Mouse (Mus musculus) urinary bladder, adult 2 months (tissue): ENCODE measurements around the gene Tnfsf15. TPM values are rescaled to one million over a fixed set of nuclear protein-coding genes. Genes with fewer than 3 reads are reported as not detected.

Experiments used
- DNase-seq: peaks from one replicate; pipeline ENCODE4 v3.0.0; 2022; ENCODE audit warnings: low spot score
- polyA plus RNA-seq: library from polyadenylated mRNA; depleted of rRNA; stranded (reverse); fragments of >200 nt; gene quantifications from 2 replicates; pipeline ENCODE4 v1.2.3, GENCODE M21; 2012; rRNA removed

The Tnfsf15 gene
- polyA plus RNA-seq, result 0.38 and 0.62 TPM in 2 replicates

GRCm38 (mm10) chr4:63744693-63745171 lies at the start of gene Tnfsf15:
Tnfsf15 (minus strand) TSS chr4:63745113.
- no peak for DNase-seq

DNA sequence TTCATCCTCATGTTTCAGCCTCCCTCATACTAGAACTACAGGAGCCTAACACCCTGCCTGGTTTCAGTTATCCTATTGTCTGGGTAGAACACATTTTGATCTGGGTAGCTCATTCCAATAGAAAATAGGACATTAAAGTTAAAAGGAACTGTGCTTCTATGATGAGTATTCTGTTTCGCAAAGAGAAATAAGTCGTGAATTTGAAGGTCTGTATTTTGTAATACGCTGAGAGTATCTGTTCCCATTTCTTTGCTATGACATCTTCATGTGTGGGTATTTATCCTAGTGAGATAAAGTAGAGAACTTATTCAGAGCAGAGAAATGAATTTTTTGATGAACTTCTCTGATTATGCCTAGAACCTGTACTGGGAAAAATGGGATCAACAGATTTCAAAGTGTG lies 47.4 kb upstream of the Tnfsf15 start:
- DNase-seq, result no peak

GRCm38 (mm10) chr4:63785466-63785865 lies 40.6 kb upstream of the Tnfsf15 start:
- no peak for DNase-seq

GRCm38 (mm10) chr4:63783826-63784225 lies 38.9 kb upstream of the Tnfsf15 start:
- DNase-seq, result no peak

- DNase-seq, result no peak
Measured at GRCm38 (mm10) chr4:63782970-63783613, 38.2 kb upstream of the Tnfsf15 start.

- no peak for DNase-seq
Measured at GRCm38 (mm10) chr4:63777223-63777622, 32.3 kb upstream of the Tnfsf15 start.

GRCm38 (mm10) chr4:63773306-63774090 lies 28.6 kb upstream of the Tnfsf15 start:
- DNase-seq, result no peak

DNA sequence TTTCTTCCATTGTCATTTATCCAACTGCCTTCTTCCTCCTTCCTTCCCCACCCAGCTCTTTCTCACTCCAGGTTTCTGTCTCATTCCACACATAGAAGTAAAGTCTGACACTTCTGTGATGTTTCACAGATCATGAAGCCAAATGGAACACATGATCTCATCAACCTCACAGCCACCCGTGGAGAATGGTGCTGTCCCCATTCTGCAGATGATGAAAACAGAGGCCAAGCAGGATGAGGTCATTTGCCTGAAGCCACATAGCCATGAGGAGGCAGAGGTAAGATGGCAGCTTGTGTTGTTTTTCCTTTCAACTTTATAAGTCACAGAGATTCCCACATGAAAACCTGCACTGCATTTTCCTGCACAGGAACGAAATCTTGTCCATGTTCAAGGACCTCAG lies 27.6 kb upstream of the Tnfsf15 start:
- no peak for DNase-seq

- no peak for DNase-seq
Measured at GRCm38 (mm10) chr4:63771291-63771690, 26.4 kb upstream of the Tnfsf15 start.

DNA sequence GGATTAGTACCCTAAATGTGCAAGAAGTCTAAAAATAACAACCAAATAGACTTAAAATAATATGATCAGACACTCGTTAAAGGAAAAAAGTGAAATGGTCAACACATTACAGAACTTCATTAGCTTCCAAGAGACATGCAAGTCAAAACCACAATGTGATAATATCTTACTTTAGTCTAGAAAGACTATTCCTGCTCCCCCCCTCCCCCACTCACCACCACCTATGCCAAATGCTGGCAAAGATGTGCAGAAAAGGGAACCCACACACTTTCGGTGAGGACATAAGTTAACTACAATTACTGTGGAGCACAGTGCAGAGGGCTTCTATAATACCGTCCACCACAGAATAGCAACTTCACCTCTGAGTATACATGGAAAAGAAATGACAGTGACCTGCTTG lies 24.2 kb upstream of the Tnfsf15 start:
- no peak for DNase-seq

DNA sequence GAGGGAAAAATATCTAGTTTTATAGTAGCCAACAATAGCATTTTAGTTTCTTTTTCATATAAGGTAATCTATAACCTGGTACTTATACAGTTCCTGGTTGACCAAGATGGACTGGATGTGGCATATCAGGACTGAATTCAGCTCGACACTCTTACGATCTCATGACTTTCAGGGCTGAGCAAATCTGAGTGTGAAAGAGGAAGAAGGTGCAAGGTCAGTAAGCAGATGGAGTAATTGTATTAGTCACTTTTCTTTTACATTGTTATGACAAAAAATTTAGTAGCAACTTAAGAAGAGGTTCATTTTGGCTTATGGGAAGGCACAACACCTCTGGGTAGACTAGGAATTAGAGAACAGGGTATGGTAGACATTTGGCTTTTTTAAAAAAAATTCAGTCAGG lies 20.1 kb upstream of the Tnfsf15 start:
- DNase-seq, result no peak

- DNase-seq, result no peak
Measured at GRCm38 (mm10) chr4:63759931-63760330, 15.0 kb upstream of the Tnfsf15 start.

- DNase-seq, result no peak
Measured at GRCm38 (mm10) chr4:63757527-63758154, 12.7 kb upstream of the Tnfsf15 start.

DNA sequence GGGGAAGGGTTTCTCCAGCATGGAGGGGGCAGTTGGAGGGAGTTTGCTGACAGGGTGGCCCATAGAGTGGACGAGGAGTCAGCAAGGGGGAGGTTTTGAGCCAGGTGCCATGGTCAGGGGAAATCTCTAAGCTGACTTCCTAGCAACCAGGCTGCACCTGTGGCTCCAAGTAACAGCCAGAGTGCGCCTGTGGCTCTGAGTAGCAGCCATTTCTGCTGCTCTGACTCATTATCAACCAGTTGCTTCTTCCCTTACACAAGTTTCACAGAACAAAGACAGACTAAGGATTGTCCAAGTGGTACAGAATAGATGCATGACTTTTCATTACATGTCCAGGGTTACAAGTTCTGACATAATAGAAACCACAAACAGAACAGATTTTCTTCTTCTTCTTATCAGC lies 11.2 kb upstream of the Tnfsf15 start:
- no peak for DNase-seq

GRCm38 (mm10) chr4:63754467-63755020 lies 9.6 kb upstream of the Tnfsf15 start:
- no peak for DNase-seq

GRCm38 (mm10) chr4:63753855-63754254 lies 8.9 kb upstream of the Tnfsf15 start:
- no peak for DNase-seq

DNA sequence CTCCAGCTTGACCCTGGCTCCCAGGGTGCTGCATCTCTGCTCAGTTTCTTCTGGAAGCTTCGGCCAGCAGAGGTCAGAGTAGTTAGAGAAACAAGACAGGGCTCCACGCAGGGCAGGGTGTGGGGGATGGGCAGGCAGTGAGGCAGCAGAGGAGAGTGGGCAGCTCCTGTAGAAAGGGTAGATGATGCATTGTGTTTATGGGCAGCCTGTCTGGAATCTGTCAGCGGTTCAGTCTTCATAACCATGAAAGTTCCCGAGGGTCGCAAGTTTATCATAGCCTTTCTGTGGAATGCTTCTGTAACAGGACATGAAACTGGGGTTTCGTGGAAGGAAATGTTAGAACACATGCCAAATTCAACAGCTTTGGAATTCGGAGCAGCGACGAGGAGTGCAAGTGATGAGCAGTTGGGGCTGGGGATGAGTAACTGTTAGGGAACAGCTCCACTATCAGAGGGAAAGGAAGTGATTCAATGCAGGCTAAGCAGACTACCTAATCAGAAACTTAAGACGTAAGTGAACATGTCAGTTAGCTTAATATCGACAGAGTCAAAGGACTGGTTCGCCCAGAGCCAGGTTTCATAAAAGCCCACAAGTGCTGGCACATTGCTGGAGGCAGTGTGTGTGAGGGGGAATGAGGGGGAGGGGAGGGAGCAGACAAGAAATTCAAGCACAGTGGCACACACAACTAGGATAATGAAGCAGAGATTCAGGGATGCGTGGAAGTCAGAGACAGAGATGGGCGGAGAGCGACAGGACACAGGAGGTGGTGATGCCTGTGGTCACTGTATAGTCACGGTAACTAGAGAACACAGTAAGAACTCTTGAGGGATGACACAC lies 8.0 kb upstream of the Tnfsf15 start:
- no peak for DNase-seq

DNA sequence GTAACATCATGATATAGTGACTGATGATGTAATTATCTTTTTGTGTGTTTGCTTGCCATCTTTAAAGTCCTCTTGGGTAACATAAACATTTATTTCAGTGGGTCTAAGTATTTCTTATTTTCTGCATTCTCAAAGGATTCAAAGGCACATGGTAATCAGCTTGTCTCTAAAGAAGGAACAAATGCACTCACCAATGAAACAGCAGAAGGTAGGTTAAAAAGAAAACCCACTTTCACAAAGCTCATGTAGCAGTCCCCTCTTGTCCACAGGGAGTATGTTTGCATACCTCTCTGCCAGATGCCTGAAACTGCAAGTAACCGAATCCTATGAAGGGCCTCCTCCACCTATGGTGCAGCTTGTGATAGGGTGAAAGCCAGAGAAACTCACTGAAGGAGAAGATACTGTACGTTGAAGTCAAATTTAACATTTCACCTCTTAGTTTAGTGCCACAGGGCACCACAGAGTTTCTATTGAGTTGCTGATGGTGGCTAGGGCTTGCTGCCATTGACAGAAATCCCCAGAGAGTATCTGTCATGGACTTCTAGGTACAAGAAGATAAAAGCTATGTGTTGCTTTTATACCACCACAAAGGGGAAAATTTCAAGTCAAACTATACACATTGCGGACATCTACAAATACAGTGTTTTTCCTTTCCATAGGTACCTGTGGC lies 3.3 kb upstream of the Tnfsf15 start:
- DNase-seq, result no peak

DNA sequence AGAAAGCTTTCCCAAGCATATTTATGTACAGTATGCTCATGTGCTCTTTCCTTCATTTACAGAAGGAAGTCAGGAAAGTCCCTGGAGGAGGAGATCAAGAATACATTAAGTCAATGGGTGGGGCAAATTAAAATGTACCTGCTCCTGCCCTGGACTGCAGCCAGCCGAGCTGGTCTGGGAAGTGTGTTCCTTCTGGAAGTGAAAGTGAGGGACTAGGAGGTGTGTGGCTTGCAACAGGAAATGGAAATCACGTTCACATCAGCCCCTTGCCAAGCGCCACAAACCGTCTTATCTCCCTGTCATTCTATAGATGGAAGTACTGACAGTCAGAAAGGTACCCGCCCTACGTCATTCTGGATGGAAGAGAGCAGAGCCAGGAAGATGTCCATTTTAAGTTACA lies 358 bp upstream of the Tnfsf15 start:
- no peak for DNase-seq

GRCm38 (mm10) chr4:63743660-63744059 lies 1.3 kb downstream of the Tnfsf15 start:
- no peak for DNase-seq

GRCm38 (mm10) chr4:63742763-63743371 lies 2.0 kb downstream of the Tnfsf15 start:
- DNase-seq, result no peak
